Mouse (Mus musculus): Measurements from ENCODE around the gene Glyr1.

DNA sequence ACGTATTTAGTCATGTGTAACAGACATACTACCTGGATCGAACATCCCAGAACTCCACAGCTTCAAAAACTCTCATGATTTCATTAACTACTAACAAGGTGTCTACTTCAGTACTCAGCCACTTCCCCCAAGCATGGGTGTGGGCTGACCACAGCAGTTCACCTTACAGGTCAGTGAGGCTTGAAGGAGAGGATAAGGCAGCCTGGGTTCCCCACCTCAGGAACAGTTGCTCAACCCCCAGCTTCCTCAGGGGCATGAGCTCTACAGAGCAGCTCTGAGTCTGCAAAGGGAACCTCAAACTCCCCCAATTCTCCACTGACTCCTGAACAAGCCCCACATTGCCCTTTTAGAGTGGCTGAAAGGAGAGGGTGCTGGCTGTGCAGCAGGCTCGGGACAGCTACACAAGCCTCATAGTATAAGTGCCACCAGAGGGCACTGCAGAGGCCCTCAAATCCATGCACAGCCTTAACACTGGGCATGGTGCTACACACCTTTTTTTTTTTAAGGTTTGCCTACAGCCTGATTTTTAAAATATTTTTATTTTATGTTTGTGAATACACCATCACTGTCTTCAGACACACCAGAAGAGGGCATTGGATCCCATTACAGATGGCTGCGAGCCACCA is 69.8 kb downstream of the Glyr1 start:
- TF ChIP-seq POLR2AphosphoS2 (IDR thresholded peaks at IDR 0.05; ENCODE audit: low read length), result no peak
- TF ChIP-seq GABPA (IDR thresholded peaks at IDR 0.05; ENCODE audit: low read depth, low read length), result no peak
